Mouse (Mus musculus): Measurements from ENCODE around the gene Ndufa4l2.
A peak's percentile ranks its signal among the peaks of the same experiment; 100 is the strongest.

Gene Ndufa4l2

GRCm38 (mm10) chr10:127514764-127515163 lies at the start of gene Ndufa4l2:
Gene Ndufa4l2, plus strand, starts transcription at chr10:127514967.
- DNase-seq: no peak

- DNase-seq: no peak
These were observed 43.3 kb upstream of the Ndufa4l2 start for GRCm38 (mm10) chr10:127471281-127471988.

- no peak for DNase-seq
These were observed 42.0 kb upstream of the Ndufa4l2 start for GRCm38 (mm10) chr10:127472722-127473121.

- DNase-seq: no peak
These were observed 39.6 kb upstream of the Ndufa4l2 start for GRCm38 (mm10) chr10:127475175-127475574.

GRCm38 (mm10) chr10:127476541-127476940 lies 38.2 kb upstream of the Ndufa4l2 start:
- no peak for DNase-seq

- no peak for DNase-seq
These were observed 37.5 kb upstream of the Ndufa4l2 start for GRCm38 (mm10) chr10:127477301-127477700.

GRCm38 (mm10) chr10:127479131-127479530 lies 35.6 kb upstream of the Ndufa4l2 start:
- DNase-seq: peak; percentile 57

GRCm38 (mm10) chr10:127480833-127481813 lies 33.6 kb upstream of the Ndufa4l2 start:
- DNase-seq: peak; percentile 79

GRCm38 (mm10) chr10:127485235-127485634 lies 29.5 kb upstream of the Ndufa4l2 start:
- no peak for DNase-seq

- DNase-seq: no peak
These were observed 25.9 kb upstream of the Ndufa4l2 start for GRCm38 (mm10) chr10:127488856-127489255.

- DNase-seq: no peak
These were observed 24.3 kb upstream of the Ndufa4l2 start for GRCm38 (mm10) chr10:127490160-127491127.

GRCm38 (mm10) chr10:127491128-127491512 lies 23.6 kb upstream of the Ndufa4l2 start:
- DNase-seq: no peak

GRCm38 (mm10) chr10:127492118-127492517 lies 22.6 kb upstream of the Ndufa4l2 start:
- no peak for DNase-seq

GRCm38 (mm10) chr10:127496156-127496555 lies 18.6 kb upstream of the Ndufa4l2 start:
- no peak for DNase-seq

- DNase-seq: no peak
These were observed 15.3 kb upstream of the Ndufa4l2 start for GRCm38 (mm10) chr10:127499516-127499915.

- no peak for DNase-seq
These were observed 14.7 kb upstream of the Ndufa4l2 start for GRCm38 (mm10) chr10:127500042-127500441.

- DNase-seq: no peak
These were observed 13.6 kb upstream of the Ndufa4l2 start, which contains the start of gene Stac3 for GRCm38 (mm10) chr10:127500894-127501893. Gene Stac3, plus strand, starts transcription at chr10:127501686.

GRCm38 (mm10) chr10:127508239-127508638 lies 6.5 kb upstream of the Ndufa4l2 start:
- peak; percentile 68 for DNase-seq

GRCm38 (mm10) chr10:127509051-127509836 lies 5.5 kb upstream of the Ndufa4l2 start:
- DNase-seq: peak; percentile 78
